Mouse (Mus musculus) testis, adult 2 months (tissue): ENCODE measurements around the gene Auts2. TPM values are rescaled to one million over a fixed set of nuclear protein-coding genes. Genes with fewer than 3 reads are reported as not detected.
A peak's percentile ranks its signal among the peaks of the same experiment; 100 is the strongest.

Experiments
- H3K27ac ChIP-seq: fragments of 200-500 bp; 2 replicates; pipeline ENCODE4 v1.5.1; 2012; ENCODE audit warnings: low read depth, low read length; ENCODE audit not compliant: control insufficient read depth, insufficient read depth
- H3K27me3 ChIP-seq: fragments of 200-500 bp; 2 replicates; pipeline ENCODE4 v1.6.1; 2012; ENCODE audit warnings: mild to moderate bottlenecking, low read length, moderate library complexity; ENCODE audit not compliant: control insufficient read depth, insufficient read depth
- H3K36me3 ChIP-seq: fragments of 200-500 bp; 2 replicates; pipeline ENCODE4 v1.6.1; 2012; ENCODE audit warnings: mild to moderate bottlenecking, low read length; ENCODE audit not compliant: control insufficient read depth, insufficient read depth
- H3K4me1 ChIP-seq: fragments of 200-500 bp; 2 replicates; pipeline ENCODE4 v1.6.1; 2012; ENCODE audit warnings: low read length; ENCODE audit not compliant: control insufficient read depth, insufficient read depth
- H3K4me3 ChIP-seq: fragments of 200-500 bp; 2 replicates; pipeline ENCODE4 v1.5.1; 2012; ENCODE audit warnings: low read depth, mild to moderate bottlenecking, low read length, moderate library complexity, mixed read lengths; ENCODE audit not compliant: control insufficient read depth
- CTCF ChIP-seq: fragments of 200-500 bp; IDR thresholded peaks from 2 replicates; pipeline ENCODE4 v1.5.1; 2012; ENCODE audit warnings: low read depth, mild to moderate bottlenecking, inconsistent platforms, low read length, moderate library complexity; ENCODE audit not compliant: control insufficient read depth, insufficient read depth, insufficient replicate concordance
- POLR2A ChIP-seq: fragments of 200-500 bp; IDR thresholded peaks from 2 replicates; pipeline ENCODE4 v1.6.1; 2012; ENCODE audit warnings: low read depth, mild to moderate bottlenecking, inconsistent platforms, low read length, moderate library complexity; ENCODE audit not compliant: control insufficient read depth
- polyA plus RNA-seq: library from polyadenylated mRNA; depleted of rRNA; stranded (reverse); fragments of >200 nt; gene quantifications from 2 replicates; pipeline ENCODE4 v1.2.3, GENCODE M21; 2012

Gene Auts2
- polyA plus RNA-seq, 1 experiment: 4.3 TPM

DNA sequence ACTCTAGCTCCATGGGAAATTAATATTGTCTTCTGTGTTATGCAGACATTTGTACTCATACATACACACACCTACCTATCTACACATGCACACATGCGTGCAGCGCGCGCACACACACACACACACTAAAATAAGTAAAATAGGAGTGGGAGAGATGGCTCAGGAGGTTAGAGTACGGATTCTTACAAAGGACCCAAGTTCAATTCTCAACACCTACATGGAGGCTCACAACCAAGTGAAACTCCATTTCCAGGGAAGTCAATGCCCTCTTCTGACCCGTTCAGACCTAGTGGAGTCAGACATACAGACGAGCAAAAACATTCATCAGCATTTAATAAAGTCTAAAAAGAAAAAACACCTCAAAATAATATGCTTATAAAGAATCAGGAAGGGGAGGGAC lies 430.5 kb downstream of the Auts2 start:
- H3K4me3 ChIP-seq: no peak overlapping the region

DNA sequence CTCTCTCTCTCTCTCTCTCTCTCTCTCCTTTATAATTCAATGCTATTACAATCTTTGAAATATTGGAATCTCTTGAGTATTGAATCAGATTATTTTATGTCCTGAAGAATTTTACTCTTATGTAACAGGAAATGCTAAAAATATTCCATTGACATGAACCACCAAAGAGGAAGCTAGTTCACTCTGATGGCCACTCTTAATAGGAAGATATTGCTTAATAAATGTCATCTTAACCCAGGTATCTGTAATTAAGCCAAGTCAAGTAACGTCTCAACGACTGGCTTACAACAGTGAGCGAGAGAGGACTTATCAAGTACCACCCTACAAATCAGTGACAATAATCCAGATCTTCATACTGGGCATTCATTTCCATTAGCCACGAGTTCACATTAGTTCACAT lies 440.7 kb downstream of the Auts2 start:
- H3K4me1 ChIP-seq: no peaks in the 10 kb centered on the region
- TF ChIP-seq CTCF: no peak
- TF ChIP-seq POLR2A: no peak
- no peak overlapping the region for H3K4me3 ChIP-seq
- H3K27me3 ChIP-seq: no peaks in the 10 kb centered on the region
- no peak overlapping the region for H3K27ac ChIP-seq
- H3K36me3 ChIP-seq: no peaks in the 10 kb centered on the region

More for the DNA sequence above, 430.5 kb downstream of the Auts2 start:
- H3K4me1 ChIP-seq: no peaks in the 10 kb centered on the region
- H3K27me3 ChIP-seq: no peaks in the 10 kb centered on the region
- no peak for TF ChIP-seq POLR2A
- TF ChIP-seq CTCF: no peak
- H3K36me3 ChIP-seq: no peaks in the 10 kb centered on the region
- no peak overlapping the region for H3K27ac ChIP-seq

DNA sequence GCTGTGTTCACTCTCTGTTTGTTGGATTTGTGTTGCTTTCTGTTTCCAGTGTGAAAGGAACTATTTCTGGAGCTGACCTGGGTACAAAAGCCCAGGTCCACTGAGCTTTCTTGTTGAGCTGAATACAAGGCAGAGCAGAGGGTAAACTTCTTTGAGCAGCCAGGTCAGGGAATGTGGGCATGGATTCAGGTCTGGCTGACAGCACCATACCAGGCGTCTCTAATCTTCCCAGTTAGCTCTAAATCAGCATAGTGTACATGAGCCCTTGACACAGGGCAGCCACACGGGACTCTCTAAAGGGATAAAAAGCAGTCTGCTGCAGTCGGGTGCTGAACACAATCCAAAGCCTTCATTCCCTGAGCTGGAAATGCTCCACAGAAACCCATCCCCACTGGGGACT lies 444.7 kb downstream of the Auts2 start:
- H3K4me3 ChIP-seq: no peak overlapping the region
- no peaks in the 10 kb centered on the region for H3K4me1 ChIP-seq
- no peaks in the 10 kb centered on the region for H3K36me3 ChIP-seq
- TF ChIP-seq POLR2A (no peak), CTCF (no peak)
- H3K27ac ChIP-seq: peak overlapping the region; percentile 12; the same call in 1 of the 2 replicates
- no peaks in the 10 kb centered on the region for H3K27me3 ChIP-seq

DNA sequence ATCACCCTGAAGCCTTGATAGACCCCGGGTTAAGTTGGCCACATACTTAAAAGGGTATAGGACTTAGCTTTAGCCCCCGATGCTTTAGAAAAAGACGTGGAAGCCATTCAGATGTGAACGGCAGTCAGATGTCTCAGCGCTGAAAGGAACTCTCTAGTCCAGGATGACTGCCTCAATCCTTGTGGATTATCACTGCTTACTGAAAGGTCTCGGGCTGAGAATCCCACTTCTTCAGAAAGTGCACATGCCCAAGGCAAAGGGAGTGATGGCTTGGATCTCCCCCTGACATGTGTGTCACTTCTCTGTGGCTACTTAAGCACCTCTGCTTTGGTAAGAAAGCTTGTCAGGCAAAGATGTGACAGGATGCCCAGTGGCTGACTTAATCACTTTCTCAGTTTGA lies 450.4 kb downstream of the Auts2 start:
- no peak overlapping the region for H3K4me3 ChIP-seq
- no peaks in the 10 kb centered on the region for H3K4me1 ChIP-seq
- H3K27me3 ChIP-seq: no peaks in the 10 kb centered on the region
- no peaks in the 10 kb centered on the region for H3K36me3 ChIP-seq
- H3K27ac ChIP-seq: no peak overlapping the region
- no peak for TF ChIP-seq POLR2A
- TF ChIP-seq CTCF: no peak

DNA sequence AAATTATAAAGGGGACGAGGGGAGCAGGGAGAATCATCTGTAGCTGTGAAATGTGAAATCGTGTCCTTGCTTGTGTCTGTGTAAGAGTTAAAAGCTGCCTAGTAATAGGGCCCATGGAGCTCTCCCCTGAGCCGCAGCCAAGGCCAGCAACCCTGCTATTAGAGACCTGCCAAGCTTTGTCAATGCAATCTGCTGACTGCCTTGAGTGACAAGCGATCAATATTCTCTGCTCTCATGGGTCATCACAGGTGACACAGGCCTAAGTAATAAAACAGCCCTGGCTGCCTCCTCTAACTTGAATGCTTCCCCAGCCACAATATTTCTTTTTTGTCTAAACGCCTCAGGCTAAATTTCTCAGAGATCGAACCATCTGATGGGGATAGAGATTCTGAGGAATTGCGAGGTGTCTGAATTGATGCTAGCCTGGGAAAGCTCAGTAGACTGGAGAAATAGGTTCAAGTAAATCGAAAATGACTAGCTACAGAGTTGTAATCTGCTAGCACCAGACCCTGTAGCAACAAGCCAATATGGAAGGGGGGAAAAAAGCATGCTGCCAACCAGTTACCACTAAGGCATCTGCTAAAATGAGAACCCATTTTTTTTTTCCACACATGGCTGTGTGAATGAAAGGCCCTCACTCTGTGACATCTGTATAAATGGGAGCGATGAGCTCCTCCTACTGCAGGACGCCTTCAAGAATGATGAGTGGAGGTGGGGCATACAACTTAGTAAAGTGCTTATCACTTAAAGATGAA lies 453.5 kb downstream of the Auts2 start:
- no peaks in the 10 kb centered on the region for H3K27me3 ChIP-seq
- no peaks in the 10 kb centered on the region for H3K4me1 ChIP-seq
- no peak overlapping the region for H3K27ac ChIP-seq
- TF ChIP-seq CTCF: no peak
- TF ChIP-seq POLR2A: no peak
- no peak overlapping the region for H3K4me3 ChIP-seq
- H3K36me3 ChIP-seq: no peaks in the 10 kb centered on the region

DNA sequence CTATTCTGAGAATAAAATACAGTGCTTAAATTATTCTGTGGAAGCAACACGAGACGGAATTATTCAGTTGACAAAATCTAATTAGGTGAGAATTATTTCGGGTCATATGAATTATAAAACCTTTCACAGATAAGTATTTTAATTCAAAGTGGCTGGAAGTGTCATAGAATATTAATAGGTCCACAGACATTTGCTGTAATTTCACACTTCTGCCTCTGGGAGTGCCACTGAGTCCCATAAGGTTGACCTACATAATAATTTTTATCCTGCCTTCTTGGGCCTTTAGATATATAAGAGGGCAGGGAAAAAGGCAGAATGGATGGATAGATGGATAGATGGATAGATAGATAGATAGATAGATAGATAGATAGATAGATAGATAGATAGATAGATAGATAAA lies 454.6 kb downstream of the Auts2 start:
- Histone ChIP-seq H3K4me3 (no peak overlapping the region), H3K27me3 (no peaks in the 10 kb centered on the region), H3K36me3 (no peaks in the 10 kb centered on the region), H3K27ac (no peak overlapping the region), H3K4me1 (no peaks in the 10 kb centered on the region)
- TF ChIP-seq POLR2A: no peak
- TF ChIP-seq CTCF: no peak

DNA sequence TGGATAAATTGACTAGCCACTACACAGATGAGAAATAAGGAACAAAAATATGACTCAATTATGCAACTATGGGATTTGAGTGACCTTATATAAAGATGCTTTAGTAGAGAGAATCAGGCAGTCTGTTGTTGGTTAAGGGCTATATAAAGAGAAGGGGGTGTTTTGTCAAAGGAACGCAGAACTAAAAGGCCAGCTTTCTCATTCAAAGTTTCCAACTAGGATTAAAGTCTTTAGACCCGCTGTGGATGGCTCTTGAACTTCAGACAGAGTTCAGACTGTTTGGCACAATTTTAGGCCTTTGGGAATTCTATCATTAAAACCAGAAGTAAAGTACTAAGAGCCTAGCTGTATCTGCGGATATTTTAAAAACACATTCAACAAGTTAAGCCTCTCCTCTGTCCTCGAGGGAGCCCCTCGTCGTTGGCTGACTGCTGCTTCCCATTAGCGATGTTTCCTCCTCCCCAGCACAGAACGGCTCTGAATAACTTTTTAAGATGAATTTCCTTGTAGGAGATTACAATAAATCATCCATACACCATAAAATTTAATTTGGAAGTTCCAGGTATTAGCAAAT lies 459.3 kb downstream of the Auts2 start:
- Histone ChIP-seq H3K4me3 (no peak overlapping the region), H3K27ac (no peak overlapping the region), H3K36me3 (no peaks in the 10 kb centered on the region), H3K27me3 (no peaks in the 10 kb centered on the region), H3K4me1 (no peaks in the 10 kb centered on the region)
- no peak for TF ChIP-seq POLR2A
- TF ChIP-seq CTCF: no peak

DNA sequence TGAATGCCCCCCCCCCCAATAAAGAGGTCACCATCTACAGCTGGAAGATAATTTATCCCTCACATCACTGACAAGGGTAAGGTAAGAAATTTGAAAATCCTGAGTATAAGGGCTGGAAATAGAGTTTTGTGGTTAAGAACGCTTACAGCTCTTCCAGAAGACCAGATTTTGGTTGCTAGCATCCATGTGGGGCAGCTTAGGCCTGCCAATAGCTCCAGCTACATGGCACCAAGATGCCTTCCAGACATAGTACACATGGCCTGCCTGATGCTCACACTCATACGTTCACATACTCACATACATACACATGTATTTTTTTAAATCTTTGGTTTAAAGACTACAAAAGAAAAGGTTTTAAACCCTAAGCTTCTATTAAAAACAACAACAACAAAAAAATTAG lies 467.2 kb downstream of the Auts2 start:
- TF ChIP-seq POLR2A (no peak), CTCF (no peak)
- H3K27me3 ChIP-seq: no peaks in the 10 kb centered on the region
- H3K36me3 ChIP-seq: no peaks in the 10 kb centered on the region
- no peaks in the 10 kb centered on the region for H3K4me1 ChIP-seq
- no peak overlapping the region for H3K4me3 ChIP-seq
- no peak overlapping the region for H3K27ac ChIP-seq
